Mouse (Mus musculus): ENCODE data around the gene Synj2. TPM values are rescaled to one million over a fixed set of nuclear protein-coding genes. Genes with fewer than 3 reads are reported as not detected.

Synj2 gene
- total RNA-seq (2021) = 11.4 and 11.9 TPM in 2 replicates
- long read RNA-seq, full-length matches to known transcripts = 2 of 7 reads
- long read RNA-seq, partial matches to known transcripts = 3 of 7 reads
- long read RNA-seq, other reads (novel, unspliced or antisense) = 2 of 7 reads

DNA sequence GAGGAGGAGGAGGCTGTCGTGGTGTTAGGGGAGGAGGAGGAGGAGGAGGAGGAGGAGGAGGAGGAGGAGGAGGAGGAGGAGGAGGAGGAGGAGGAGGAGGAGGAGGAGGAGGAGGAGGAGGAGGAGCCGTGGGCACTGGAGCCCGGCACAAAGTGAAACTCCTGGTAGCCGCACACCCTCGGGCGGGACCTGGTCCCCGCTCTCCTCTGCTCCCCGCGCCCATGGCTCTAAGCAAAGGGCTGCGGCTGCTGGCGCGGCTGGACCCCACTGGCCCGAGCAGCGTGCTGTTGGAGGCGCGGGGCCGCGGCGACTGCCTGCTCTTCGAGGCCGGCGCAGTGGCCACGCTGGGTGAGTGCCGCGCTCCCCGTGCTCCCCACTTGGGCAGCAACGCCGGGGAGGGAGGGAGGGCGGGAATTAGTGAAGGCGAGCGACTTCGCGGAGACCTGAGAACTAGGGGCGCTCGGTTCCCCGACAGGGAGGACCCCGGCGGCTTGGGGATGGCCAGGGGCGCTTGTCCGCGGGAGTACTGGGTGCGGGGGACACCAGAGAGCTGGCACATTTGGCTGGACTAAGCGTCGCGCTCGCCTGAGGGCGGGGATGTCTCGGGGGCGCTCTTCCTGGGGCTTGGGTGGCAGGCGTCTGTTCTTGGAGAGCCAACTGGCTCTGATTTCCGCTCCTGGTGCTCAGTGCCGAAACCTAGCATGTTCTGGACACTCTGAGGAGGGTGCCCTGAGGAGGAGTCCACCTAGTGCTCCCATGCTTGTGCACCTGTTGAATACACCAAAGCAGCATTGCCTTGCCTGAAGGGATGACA is at the start of gene Synj2:
Gene Synj2, plus strand, starts transcription at position 51 of the 814 bp plus-strand sequence.
- DNase-seq = peak; percentile 68

DNA sequence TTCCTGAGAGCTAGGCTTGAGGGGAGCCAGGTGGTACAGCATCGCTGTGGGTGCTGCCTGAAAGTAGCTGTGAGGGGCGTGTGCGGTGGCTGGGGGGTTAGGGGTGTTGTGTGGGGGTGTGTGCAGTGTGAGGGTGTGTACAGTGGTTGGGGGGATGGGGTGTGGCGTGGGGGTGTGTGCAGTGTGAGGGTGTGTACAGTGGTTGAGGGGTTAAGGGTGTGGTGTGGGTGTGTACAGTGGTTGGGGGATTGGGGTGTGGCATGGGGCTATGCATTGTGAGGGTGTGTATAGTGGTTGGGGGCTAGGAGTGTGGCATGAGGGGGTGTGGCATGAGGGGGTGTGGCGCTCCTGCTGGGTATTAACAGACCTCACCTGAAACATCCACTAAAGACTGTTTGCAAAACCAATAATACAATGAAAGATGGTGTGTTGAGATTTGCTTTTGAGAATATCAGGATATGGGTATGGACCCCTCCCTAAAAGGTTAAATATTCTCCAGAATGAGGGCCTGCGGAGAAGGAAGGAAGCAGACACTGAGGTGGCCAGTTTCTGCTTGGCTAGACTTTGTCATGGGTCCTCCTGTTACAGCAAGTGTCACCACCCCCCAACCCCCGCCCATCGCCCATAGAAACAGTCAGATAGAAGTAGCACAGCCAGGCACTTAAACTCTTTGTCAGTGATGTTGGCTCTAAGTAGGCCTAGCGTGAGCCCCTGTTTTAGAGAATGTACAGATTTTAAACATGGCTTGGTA is 49.0 kb upstream of the Synj2 start:
- DNase-seq = no peak

DNA sequence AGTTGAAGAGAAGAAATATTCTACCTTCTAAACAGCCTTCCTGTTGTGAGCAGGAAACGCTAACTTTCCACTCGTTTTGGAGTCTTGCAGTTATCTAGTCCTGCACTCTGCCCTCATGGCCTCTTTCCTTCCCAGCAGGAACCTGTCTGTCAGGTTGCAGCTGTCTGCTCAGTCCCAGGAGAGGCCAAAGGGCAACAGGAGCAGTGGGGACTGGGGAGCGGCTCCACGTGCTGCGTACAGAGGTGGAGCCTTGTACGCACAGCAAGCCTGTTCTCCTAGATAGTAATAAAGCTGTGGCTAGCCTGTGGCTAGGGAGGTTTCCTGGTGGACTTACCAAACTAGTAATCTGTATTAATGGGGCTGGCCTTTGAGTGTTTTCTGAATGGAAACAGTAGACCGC is 48.0 kb upstream of the Synj2 start:
- DNase-seq = no peak

DNA sequence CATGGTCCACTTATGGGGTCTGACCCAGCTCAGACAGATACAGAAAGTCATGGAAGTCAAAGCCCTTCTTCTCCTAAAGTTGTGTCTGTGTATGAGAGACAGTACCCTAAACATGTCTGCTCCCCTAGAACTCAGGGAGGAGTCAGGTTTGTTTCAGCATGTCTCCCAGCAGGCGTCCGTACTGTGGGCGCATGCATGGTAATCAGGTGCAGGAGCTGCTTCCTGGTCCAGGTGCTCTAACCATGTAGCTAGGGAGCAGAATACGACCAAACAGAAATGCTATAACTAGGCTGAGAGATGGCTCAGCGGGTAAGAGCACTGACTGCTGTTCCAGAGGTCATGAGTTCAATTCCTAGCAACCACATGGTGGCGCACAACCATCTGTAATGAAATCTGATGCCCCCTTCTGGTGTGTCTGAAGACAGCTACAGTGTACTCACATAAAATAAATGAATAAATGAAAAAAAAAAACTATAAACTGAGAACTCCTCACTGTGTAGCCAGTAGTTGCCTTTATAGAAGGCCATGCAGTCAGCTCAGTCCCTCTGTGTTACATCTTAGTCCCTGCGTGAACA is 47.4 kb upstream of the Synj2 start:
- no peak for DNase-seq

DNA sequence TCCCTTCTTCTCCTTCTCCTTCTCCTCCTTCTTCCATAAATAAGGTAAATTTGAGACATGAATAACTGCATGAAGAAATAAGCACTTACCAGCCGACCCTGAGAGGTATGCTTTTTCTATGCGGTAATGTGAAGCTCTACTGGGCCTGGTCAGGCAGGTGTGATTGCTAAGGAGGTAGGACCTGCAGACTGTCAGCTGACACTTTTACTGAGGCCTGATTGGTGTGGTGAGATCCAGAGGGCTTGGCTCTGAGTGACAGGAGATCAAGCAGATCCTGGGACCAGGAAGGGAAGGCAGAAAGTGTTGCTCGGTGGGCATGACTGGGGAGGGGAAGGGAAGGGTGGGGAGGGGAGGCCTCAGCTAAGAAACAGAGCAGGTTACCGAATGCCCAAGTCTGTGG is 45.0 kb upstream of the Synj2 start:
- DNase-seq = no peak

DNA sequence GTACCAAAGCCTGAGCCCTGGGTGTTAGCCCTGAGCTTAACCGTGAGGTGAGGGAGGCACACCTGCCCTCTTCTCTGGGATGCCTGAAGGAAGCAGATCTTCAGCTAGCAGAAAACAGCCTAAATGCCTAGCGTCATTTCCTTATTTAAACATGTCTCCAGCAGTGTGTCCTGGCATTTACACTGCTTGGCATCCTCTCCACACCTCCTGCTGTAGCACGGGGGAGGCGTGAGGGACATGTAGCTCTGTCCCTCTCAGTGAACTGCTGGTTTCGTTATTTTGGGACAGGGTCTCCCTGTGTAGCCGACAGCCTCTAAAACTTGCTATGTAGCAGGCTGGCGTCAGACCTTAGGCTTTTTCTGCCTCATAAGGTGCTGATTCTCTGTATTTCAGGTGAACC is 44.5 kb upstream of the Synj2 start:
- DNase-seq = no peak

DNA sequence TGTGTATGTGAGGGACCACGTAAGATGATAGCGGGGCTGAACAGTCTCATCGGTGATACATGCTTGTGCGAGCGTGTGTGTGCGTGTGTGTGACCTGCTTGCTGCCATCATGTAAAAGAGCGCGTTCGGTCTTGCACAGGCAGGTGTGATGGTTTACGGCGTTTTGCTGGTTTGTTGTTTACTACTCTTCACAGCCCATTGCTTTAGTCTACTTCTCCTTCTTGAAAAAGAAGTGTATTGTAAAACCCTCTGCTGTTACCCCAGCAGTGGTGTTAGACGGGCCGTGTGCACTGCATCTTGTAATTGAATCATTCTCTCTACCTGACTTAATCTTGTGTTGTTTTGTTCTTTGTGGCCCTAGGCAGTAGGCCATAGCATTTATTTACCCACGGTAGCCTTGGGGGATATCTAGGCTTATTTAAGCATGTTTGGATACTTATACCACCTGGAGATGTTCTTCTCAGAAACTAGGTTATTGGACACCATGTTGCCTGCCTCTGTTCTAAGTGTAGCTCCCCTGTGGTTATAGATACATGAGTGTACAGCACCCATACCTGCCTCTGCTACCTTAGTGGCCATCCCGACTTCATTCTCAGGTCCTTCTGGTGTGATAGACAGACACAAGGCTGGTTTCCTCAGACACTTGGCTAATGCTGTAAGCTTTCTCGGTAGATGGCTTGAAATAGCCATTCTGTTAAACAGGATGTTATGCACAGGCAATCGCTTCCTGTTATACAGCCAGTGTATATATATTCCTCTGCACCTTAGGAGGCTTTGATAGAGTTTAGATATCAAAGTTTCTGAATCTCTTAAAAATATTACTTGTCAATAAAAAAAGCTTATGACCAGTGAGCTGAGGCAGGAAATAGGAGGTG is 43.5 kb upstream of the Synj2 start:
- DNase-seq = no peak

DNA sequence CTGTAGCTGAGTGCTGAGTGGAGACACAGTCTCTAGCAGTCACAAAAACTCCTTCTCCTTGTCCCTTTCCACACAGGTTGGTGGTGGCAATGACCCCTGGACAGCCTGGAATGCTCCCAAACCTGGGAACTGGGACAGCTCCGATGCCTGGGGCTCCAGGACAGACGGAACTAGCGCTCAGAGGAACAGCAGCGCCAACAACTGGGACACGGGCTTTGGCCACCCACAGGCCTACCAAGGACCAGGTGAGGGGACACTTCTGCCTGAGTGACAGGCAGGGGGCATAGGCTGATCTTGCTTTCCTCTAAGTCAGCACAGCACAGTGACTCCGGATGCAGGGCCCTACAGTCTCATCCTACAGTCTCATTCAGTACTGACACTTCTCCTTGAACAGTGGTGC is 41.8 kb upstream of the Synj2 start:
- DNase-seq = no peak

DNA sequence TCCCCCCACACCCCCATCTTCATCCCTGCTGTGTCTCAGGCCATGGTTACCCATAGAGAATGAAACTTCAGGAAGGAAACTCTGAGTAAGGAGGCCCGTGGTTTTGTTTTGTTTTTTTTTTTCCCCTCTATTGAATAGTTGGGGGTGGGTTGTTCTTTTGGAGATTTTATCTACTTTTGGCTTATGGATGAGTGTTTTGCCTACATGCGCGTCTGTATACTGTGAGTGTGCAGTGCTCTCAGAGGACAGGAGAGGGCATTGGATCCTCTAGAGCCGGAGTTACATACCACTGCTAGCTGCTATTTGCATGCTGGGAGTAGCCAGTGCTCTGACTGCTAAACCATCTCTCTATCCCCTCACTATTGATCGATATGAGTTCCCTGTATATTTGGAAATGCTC is 39.7 kb upstream of the Synj2 start:
- DNase-seq = no peak

- no peak for DNase-seq
These were observed 37.3 kb upstream of the Synj2 start for GRCm38 (mm10) chr17:5903630-5904301.

GRCm38 (mm10) chr17:5909681-5910080 is 31.4 kb upstream of the Synj2 start:
- DNase-seq = no peak

GRCm38 (mm10) chr17:5911591-5911990 is 29.5 kb upstream of the Synj2 start:
- DNase-seq = no peak

- no peak for DNase-seq
These were observed 28.3 kb upstream of the Synj2 start for GRCm38 (mm10) chr17:5912797-5913196.

DNA sequence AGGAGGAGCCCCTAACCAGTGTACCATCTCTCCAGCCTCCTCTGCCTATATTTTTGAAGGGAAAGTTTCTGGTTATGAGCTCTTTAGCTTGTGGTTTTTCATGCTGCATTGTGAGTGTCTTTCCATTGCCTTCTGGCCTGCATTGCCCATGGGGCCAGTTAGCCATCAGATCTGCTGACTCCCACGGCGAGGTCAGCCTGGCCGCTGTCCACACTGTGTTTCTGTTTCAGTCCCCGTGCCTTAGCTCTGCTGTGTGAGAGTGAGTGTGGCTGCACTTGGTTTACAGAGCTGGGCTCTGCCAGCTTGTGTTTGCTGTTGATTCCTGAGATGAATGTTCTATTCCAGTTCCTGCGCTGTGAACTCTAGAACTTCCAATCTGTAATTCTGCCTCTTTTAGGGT is 26.9 kb upstream of the Synj2 start:
- peak; percentile 42 for DNase-seq

GRCm38 (mm10) chr17:5921954-5922353 is 19.1 kb upstream of the Synj2 start:
- DNase-seq = no peak

- no peak for DNase-seq
These were observed 17.8 kb upstream of the Synj2 start for GRCm38 (mm10) chr17:5923281-5923680.

- no peak for DNase-seq
These were observed 16.8 kb upstream of the Synj2 start for GRCm38 (mm10) chr17:5924238-5924637.

DNA sequence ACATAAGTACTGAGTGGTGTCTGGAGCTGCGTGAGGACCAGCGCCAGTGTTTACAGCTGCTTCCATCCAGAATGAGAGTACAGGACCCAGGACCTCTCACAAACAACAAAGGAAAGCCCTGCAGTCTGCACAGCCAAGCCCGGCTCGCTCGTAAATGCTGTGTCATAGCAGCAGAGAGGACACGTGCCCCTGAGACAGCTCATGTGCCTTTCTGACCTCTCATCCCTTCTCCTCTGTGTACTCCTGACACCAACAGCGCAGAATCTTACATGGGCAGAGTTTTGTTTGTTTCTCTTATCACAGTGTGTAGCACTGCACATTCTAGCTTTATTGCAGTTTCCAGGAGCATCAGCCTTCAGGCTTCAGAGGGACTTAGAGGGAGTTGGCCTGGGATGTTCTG is 14.4 kb upstream of the Synj2 start:
- DNase-seq = no peak

DNA sequence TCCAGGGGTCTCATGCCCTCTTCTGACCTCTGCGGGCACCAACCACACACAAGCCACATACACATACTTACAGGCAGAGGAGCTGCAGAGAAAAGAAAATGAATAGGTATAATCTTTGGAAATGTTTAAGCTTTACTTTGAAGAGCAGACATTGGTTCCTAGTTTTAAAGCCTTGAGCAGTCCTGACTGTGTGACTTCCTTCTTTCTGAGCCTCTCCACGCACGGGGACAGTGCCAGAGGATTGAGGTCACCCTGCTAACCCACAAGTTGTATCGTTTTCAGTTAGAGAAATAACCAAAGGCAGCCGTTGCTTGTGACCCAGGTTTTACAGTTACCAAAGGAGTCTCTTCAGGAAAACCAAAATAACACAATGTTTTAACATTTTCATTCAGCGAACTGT is 12.0 kb upstream of the Synj2 start:
- DNase-seq = no peak

DNA sequence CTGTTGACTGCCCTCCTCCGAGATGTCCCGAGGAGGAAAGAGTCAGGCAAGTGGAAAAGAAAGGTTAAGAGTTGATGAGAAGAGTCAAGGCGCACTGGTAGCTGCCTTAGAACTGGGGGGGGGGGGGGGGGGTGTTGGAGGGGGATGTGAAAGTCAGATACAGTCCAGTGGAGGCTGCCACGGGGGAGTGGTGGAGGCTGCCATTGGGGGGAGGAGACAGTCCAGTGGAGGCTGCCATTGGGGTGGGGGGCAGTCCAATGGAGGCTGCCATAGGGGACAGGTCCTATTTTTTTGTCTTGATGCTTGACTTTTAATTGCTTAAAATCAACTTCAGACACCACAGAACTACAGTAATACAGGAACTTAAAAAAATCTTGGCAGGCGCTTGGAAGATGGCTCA is 8.9 kb upstream of the Synj2 start:
- DNase-seq = no peak

GRCm38 (mm10) chr17:5934554-5935324 is 6.3 kb upstream of the Synj2 start:
- DNase-seq = peak; percentile 81

All from adrenal gland, postnatal 25 days (tissue).